Mouse (Mus musculus) embryonic facial prominence, embryonic 11.5 days (tissue): ENCODE data around the gene Trabd2b. TPM values are rescaled to one million over a fixed set of nuclear protein-coding genes. Genes with fewer than 3 reads are reported as not detected.
A peak's percentile ranks its signal among the peaks of the same experiment; 100 is the strongest.

Experiments used
- ATAC-seq: fragments of 200-750 bp; cut with Nextera tagmentation; replicated peaks from 2 replicates; pipeline ENCODE4 v1.8.0; 2017; ENCODE audit warnings: low read depth; ENCODE audit not compliant: insufficient number of reproducible peaks, low FRiP score, low TSS enrichment
- DNase-seq: peaks from one replicate; pipeline ENCODE4 v3.0.0-alpha.2; 2015; ENCODE audit warnings: low spot score
- H3K27ac ChIP-seq: fragments of 300-500 bp; sonication (generic); replicated peaks from 2 replicates; pipeline ENCODE4 v1.5.1; 2014; ENCODE audit warnings: mild to moderate bottlenecking, low read depth, low read length, control low read depth
- H3K27me3 ChIP-seq: fragments of 300-500 bp; sonication (generic); 2 replicates; pipeline ENCODE4 v1.6.1; 2014; ENCODE audit warnings: mild to moderate bottlenecking, low read length, moderate library complexity, mixed read lengths; ENCODE audit not compliant: control insufficient read depth, insufficient read depth
- H3K36me3 ChIP-seq: fragments of 300-500 bp; sonication (generic); replicated peaks from 2 replicates; pipeline ENCODE4 v1.6.1; 2014; ENCODE audit warnings: low read depth, mild to moderate bottlenecking, low read length, moderate library complexity, mixed read lengths; ENCODE audit not compliant: control insufficient read depth, insufficient read depth
- H3K4me1 ChIP-seq: fragments of 300-500 bp; sonication (generic); 2 replicates; pipeline ENCODE4 v1.6.1; 2014; ENCODE audit warnings: low read length, mixed read lengths; ENCODE audit not compliant: control insufficient read depth, insufficient read depth
- H3K4me2 ChIP-seq: fragments of 300-500 bp; sonication (generic); 2 replicates; pipeline ENCODE4 v1.6.1; 2014; ENCODE audit warnings: low read depth, mild to moderate bottlenecking, control low read depth, low read length, moderate library complexity
- H3K4me3 ChIP-seq: fragments of 300-500 bp; sonication (generic); 2 replicates; pipeline ENCODE4 v1.5.1; 2014; ENCODE audit warnings: low read depth, low read length, control low read depth
- H3K9ac ChIP-seq: fragments of 300-500 bp; sonication (generic); replicated peaks from 2 replicates; pipeline ENCODE4 v1.6.1; 2014; ENCODE audit warnings: mild to moderate bottlenecking, control low read depth, low read length
- H3K9me3 ChIP-seq: fragments of 300-500 bp; sonication (generic); replicated peaks from 2 replicates; pipeline ENCODE4 v1.6.1; 2016; ENCODE audit warnings: mild to moderate bottlenecking, low read length, inconsistent platforms, mixed read lengths; ENCODE audit not compliant: control insufficient read depth
- WGBS: fragments of 180-500 bp; shearing (Covaris S2); extraction: QIAGEN DNeasy Blood & Tissue Kit; methylation state at CpG from one replicate; pipeline ENCODE4 v1.1.7; 2014; 5-methylcytosine and 5-hydroxymethylcytosine counted together
- polyA plus RNA-seq: library from polyadenylated mRNA; unstranded; fragments of >200 nt; fragmentation: Nextera tagmentation; extraction: Ambion mirVana; gene quantifications from 2 replicates; pipeline ENCODE4 v1.2.1, GENCODE M21; 2014

Trabd2b gene
- polyA plus RNA-seq, 1 experiment from 2014 or later, result 0.65 TPM

GRCm38 (mm10) chr4:114504227-114505041 is 97.9 kb downstream of the Trabd2b start:
- Histone ChIP-seq H3K4me3 (no peak overlapping the region), H3K9ac (no peak overlapping the region), H3K9me3 (no peaks in the 10 kb centered on the region), H3K4me1 (no peaks in the 10 kb centered on the region), H3K27ac (no peak overlapping the region), H3K36me3 (no peaks in the 10 kb centered on the region), H3K4me2 (no peak overlapping the region), H3K27me3 (no peaks in the 10 kb centered on the region)
- DNase-seq, result no peak
- 55% methylated on average over 11 of the region's 11 CpGs for WGBS
- ATAC-seq, result peak; percentile 56; the same call in 1 of the 2 replicates

GRCm38 (mm10) chr4:114509601-114510000 is 103.1 kb downstream of the Trabd2b start:
- 86% methylated on average over 6 of the region's 6 CpGs for WGBS
- no peak overlapping the region for H3K4me2 ChIP-seq
- H3K4me1 ChIP-seq, result no peaks in the 10 kb centered on the region
- H3K27me3 ChIP-seq, result no peaks in the 10 kb centered on the region
- ATAC-seq (no peak), DNase-seq (no peak)
- no peak overlapping the region for H3K27ac ChIP-seq
- H3K4me3 ChIP-seq, result no peak overlapping the region
- no peaks in the 10 kb centered on the region for H3K36me3 ChIP-seq
- no peaks in the 10 kb centered on the region for H3K9me3 ChIP-seq
- H3K9ac ChIP-seq, result no peak overlapping the region

- DNase-seq, result no peak
- Histone ChIP-seq H3K4me3 (no peak overlapping the region), H3K9ac (no peak overlapping the region), H3K27ac (no peak overlapping the region), H3K9me3 (no peaks in the 10 kb centered on the region), H3K27me3 (no peaks in the 10 kb centered on the region), H3K4me1 (no peaks in the 10 kb centered on the region), H3K36me3 (no peaks in the 10 kb centered on the region), H3K4me2 (no peak overlapping the region)
- ATAC-seq, result no peak
- WGBS, result 95% methylated on average over 3 of the region's 3 CpGs
Observed at GRCm38 (mm10) chr4:114511649-114512048, 105.1 kb downstream of the Trabd2b start.

GRCm38 (mm10) chr4:114513149-114513548 is 106.6 kb downstream of the Trabd2b start:
- H3K27ac ChIP-seq, result no peak overlapping the region
- no peaks in the 10 kb centered on the region for H3K9me3 ChIP-seq
- H3K27me3 ChIP-seq, result no peaks in the 10 kb centered on the region
- H3K4me2 ChIP-seq, result no peak overlapping the region
- H3K4me1 ChIP-seq, result no peaks in the 10 kb centered on the region
- DNase-seq, result no peak
- H3K4me3 ChIP-seq, result no peak overlapping the region
- no peak for ATAC-seq
- H3K36me3 ChIP-seq, result no peaks in the 10 kb centered on the region
- no peak overlapping the region for H3K9ac ChIP-seq

GRCm38 (mm10) chr4:114515330-114515771 is 108.8 kb downstream of the Trabd2b start:
- no peak overlapping the region for H3K4me2 ChIP-seq
- no peak overlapping the region for H3K27ac ChIP-seq
- no peaks in the 10 kb centered on the region for H3K4me1 ChIP-seq
- 28% methylated on average over 5 of the region's 5 CpGs for WGBS
- H3K27me3 ChIP-seq, result no peaks in the 10 kb centered on the region
- no peaks in the 10 kb centered on the region for H3K9me3 ChIP-seq
- H3K36me3 ChIP-seq, result no peaks in the 10 kb centered on the region
- H3K9ac ChIP-seq, result no peak overlapping the region
- DNase-seq, result peak; percentile 27
- no peak for ATAC-seq
- no peak overlapping the region for H3K4me3 ChIP-seq

GRCm38 (mm10) chr4:114516651-114517050 is 110.1 kb downstream of the Trabd2b start:
- no peaks in the 10 kb centered on the region for H3K36me3 ChIP-seq
- H3K27me3 ChIP-seq, result no peaks in the 10 kb centered on the region
- H3K9ac ChIP-seq, result no peak overlapping the region
- WGBS, result 31% methylated on average over 4 of the region's 4 CpGs
- no peaks in the 10 kb centered on the region for H3K4me1 ChIP-seq
- no peak overlapping the region for H3K27ac ChIP-seq
- no peaks in the 10 kb centered on the region for H3K9me3 ChIP-seq
- H3K4me3 ChIP-seq, result no peak overlapping the region
- peak; percentile 17 for DNase-seq
- no peak for ATAC-seq
- H3K4me2 ChIP-seq, result no peak overlapping the region

GRCm38 (mm10) chr4:114518061-114518460 is 111.5 kb downstream of the Trabd2b start:
- Histone ChIP-seq H3K9ac (no peak overlapping the region), H3K4me2 (no peak overlapping the region), H3K4me1 (no peaks in the 10 kb centered on the region), H3K27ac (no peak overlapping the region), H3K36me3 (no peaks in the 10 kb centered on the region), H3K9me3 (no peaks in the 10 kb centered on the region), H3K4me3 (no peak overlapping the region), H3K27me3 (no peaks in the 10 kb centered on the region)
- DNase-seq (no peak), ATAC-seq (no peak)
- WGBS, result 88% methylated on average over 3 of the region's 3 CpGs

- DNase-seq (no peak), ATAC-seq (no peak)
- Histone ChIP-seq H3K27ac (no peak overlapping the region), H3K4me3 (no peak overlapping the region), H3K9ac (no peak overlapping the region), H3K4me1 (no peaks in the 10 kb centered on the region), H3K9me3 (no peaks in the 10 kb centered on the region), H3K36me3 (no peaks in the 10 kb centered on the region), H3K4me2 (no peak overlapping the region), H3K27me3 (no peaks in the 10 kb centered on the region)
- WGBS, result 86% methylated on average over 1 of the region's 1 CpGs
Observed at GRCm38 (mm10) chr4:114518571-114518970, 112.0 kb downstream of the Trabd2b start.
